Mouse (Mus musculus) forebrain, embryonic 12.5 days (tissue): ENCODE results near the gene Ghitm. TPM values are rescaled to one million over a fixed set of nuclear protein-coding genes. Genes with fewer than 3 reads are reported as not detected.

Source experiments
- ATAC-seq: fragments of 200-750 bp; cut with Nextera tagmentation; 2 replicates; pipeline ENCODE4 v1.8.0; 2017; ENCODE audit warnings: moderate TSS enrichment; ENCODE audit not compliant: low FRiP score
- H3K27ac ChIP-seq: fragments of 300-500 bp; sonication (generic); 2 replicates; pipeline ENCODE4 v1.5.1; 2016; ENCODE audit warnings: mild to moderate bottlenecking
- H3K27me3 ChIP-seq: fragments of 300-500 bp; sonication (generic); 2 replicates; pipeline ENCODE4 v1.6.1; 2016; ENCODE audit warnings: mild to moderate bottlenecking
- H3K36me3 ChIP-seq: fragments of 300-500 bp; sonication (generic); replicated peaks from 2 replicates; pipeline ENCODE4 v1.6.1; 2016; ENCODE audit warnings: mild to moderate bottlenecking
- H3K4me1 ChIP-seq: fragments of 300-500 bp; sonication (generic); 2 replicates; pipeline ENCODE4 v1.6.1; 2016
- H3K4me2 ChIP-seq: fragments of 300-500 bp; sonication (generic); 2 replicates; pipeline ENCODE4 v1.6.1; 2016; ENCODE audit warnings: mild to moderate bottlenecking, moderate library complexity
- H3K4me3 ChIP-seq: fragments of 300-500 bp; sonication (generic); replicated peaks from 2 replicates; pipeline ENCODE4 v1.5.1; 2016; ENCODE audit warnings: mild to moderate bottlenecking
- H3K9ac ChIP-seq: fragments of 300-500 bp; sonication (generic); 2 replicates; pipeline ENCODE4 v1.6.1; 2016; ENCODE audit warnings: mild to moderate bottlenecking
- H3K9me3 ChIP-seq: fragments of 300-500 bp; sonication (generic); 2 replicates; pipeline ENCODE4 v1.6.1; 2016
- WGBS: fragments of 180-500 bp; shearing (Covaris S2); methylation state at CpG from one replicate; pipeline ENCODE4 v1.1.7; 2016; 5-methylcytosine and 5-hydroxymethylcytosine counted together
- polyA plus RNA-seq: library from polyadenylated mRNA; unstranded; fragments of >200 nt; fragmentation: Nextera tagmentation; extraction: Ambion mirVana; gene quantifications from 2 replicates; pipeline ENCODE4 v1.2.1, GENCODE M21; 2016

Ghitm gene
- polyA plus RNA-seq, 1 experiment from 2014 or later: 171 TPM

GRCm38 (mm10) chr14:37097956-37098530 is 37.0 kb downstream of the Ghitm start, which contains the start of gene Cdhr1:
Gene Cdhr1, minus strand, starts transcription at chr14:37098347.
- WGBS: 1% methylated on average over 30 of the region's 30 CpGs
- H3K27me3 ChIP-seq: peaks cover 43% of the 10 kb centered on the region
- no peak within 1 kb of the TSS for H3K27ac ChIP-seq
- H3K9ac ChIP-seq: peak within 1 kb of the TSS; percentile 44; the same call in 1 of the 2 replicates
- H3K4me2 ChIP-seq: peak within 1 kb of the TSS; percentile 77
- ATAC-seq: peak; percentile 87
- peak within 1 kb of the TSS; percentile 38 for H3K4me3 ChIP-seq
- H3K36me3 ChIP-seq: no peaks in the 10 kb centered on the region
- no peaks in the 10 kb centered on the region for H3K9me3 ChIP-seq
- H3K4me1 ChIP-seq: peaks cover 11% of the 10 kb centered on the region

GRCm38 (mm10) chr14:37095556-37095955 is 39.5 kb downstream of the Ghitm start:
- no peak overlapping the region for H3K4me2 ChIP-seq
- no peak overlapping the region for H3K27ac ChIP-seq
- peaks cover 11% of the 10 kb centered on the region for H3K4me1 ChIP-seq
- H3K4me3 ChIP-seq: no peak overlapping the region
- H3K9ac ChIP-seq: no peak overlapping the region
- peaks cover 43% of the 10 kb centered on the region for H3K27me3 ChIP-seq
- 88% methylated on average over 4 of the region's 4 CpGs for WGBS
- H3K36me3 ChIP-seq: no peaks in the 10 kb centered on the region
- H3K9me3 ChIP-seq: no peaks in the 10 kb centered on the region
- no peak for ATAC-seq

GRCm38 (mm10) chr14:37094436-37094835 is 40.6 kb downstream of the Ghitm start:
- ATAC-seq: no peak
- Histone ChIP-seq H3K27me3 (peaks cover 39% of the 10 kb centered on the region), H3K36me3 (no peaks in the 10 kb centered on the region), H3K4me3 (no peak overlapping the region), H3K4me2 (no peak overlapping the region), H3K27ac (no peak overlapping the region), H3K4me1 (peaks cover 11% of the 10 kb centered on the region), H3K9ac (no peak overlapping the region), H3K9me3 (no peaks in the 10 kb centered on the region)
- 73% methylated on average over 6 of the region's 6 CpGs for WGBS

GRCm38 (mm10) chr14:37083755-37084154 is 51.3 kb downstream of the Ghitm start:
- H3K9me3 ChIP-seq: no peaks in the 10 kb centered on the region
- H3K36me3 ChIP-seq: no peaks in the 10 kb centered on the region
- H3K4me2 ChIP-seq: no peak overlapping the region
- no peak overlapping the region for H3K9ac ChIP-seq
- no peak overlapping the region for H3K4me3 ChIP-seq
- H3K27ac ChIP-seq: no peak overlapping the region
- WGBS: 25% methylated on average over 4 of the region's 4 CpGs
- no peak for ATAC-seq
- H3K27me3 ChIP-seq: no peaks in the 10 kb centered on the region
- H3K4me1 ChIP-seq: peaks cover 7% of the 10 kb centered on the region

GRCm38 (mm10) chr14:37080724-37081123 is 54.3 kb downstream of the Ghitm start:
- WGBS: 97% methylated on average over 1 of the region's 1 CpGs

More at GRCm38 (mm10) chr14:37080724-37081123, 54.3 kb downstream of the Ghitm start:
- H3K27ac ChIP-seq: no peak overlapping the region
- no peaks in the 10 kb centered on the region for H3K27me3 ChIP-seq
- no peak overlapping the region for H3K4me3 ChIP-seq
- H3K9ac ChIP-seq: no peak overlapping the region
- H3K9me3 ChIP-seq: no peaks in the 10 kb centered on the region
- ATAC-seq: no peak
- H3K4me1 ChIP-seq: peaks cover 7% of the 10 kb centered on the region
- H3K36me3 ChIP-seq: no peaks in the 10 kb centered on the region
- H3K4me2 ChIP-seq: no peak overlapping the region

Other genes starting within 250 kb of the Ghitm start
- gene Ccser2, start 166.5 kb downstream of the Ghitm start, polyA plus RNA-seq: 36.7 and 37.6 TPM in 2 replicates
- not detected in 2 replicates for gene Rgr, start 86.3 kb downstream of the Ghitm start, polyA plus RNA-seq
- gene Lrit1, start 80.4 kb downstream of the Ghitm start, polyA plus RNA-seq: not detected in 2 replicates
- gene Lrit2, start 67.3 kb downstream of the Ghitm start, polyA plus RNA-seq: not detected in 2 replicates
- gene Cdhr1, start 36.9 kb downstream of the Ghitm start, polyA plus RNA-seq: 0.96 and 1.1 TPM in 2 replicates
- gene 2610528A11Rik, start 21.2 kb downstream of the Ghitm start, polyA plus RNA-seq: not detected in 2 replicates